Mouse (Mus musculus): Measurements from ENCODE around the gene D11Wsu47e.

DNA sequence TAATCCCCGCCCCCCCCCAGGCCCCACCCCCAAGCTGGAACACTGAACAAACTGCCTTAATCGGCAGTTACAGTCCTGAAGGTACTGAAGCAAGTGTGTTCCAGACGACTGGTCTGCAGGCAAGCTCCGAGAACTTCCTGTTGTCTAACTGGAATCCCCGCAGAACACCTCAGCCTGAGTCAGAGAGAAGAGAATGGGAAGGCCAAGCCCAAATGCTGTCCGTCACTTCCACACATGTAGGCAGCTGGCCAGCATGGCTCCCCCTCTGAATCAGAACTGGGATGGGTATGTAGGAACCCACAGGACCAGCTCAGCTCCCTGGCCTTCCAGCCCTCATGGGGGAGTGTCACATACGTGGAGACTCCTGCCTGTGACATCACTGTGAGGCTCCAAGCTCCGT lies 45.7 kb downstream of the D11Wsu47e start:
- TF ChIP-seq POLR2A (IDR thresholded peaks at IDR 0.05; ENCODE audit: control insufficient read depth, extremely low read depth, insufficient read depth, low read length, poor library complexity) (no peak), CTCF (IDR thresholded peaks at IDR 0.05; ENCODE audit: borderline replicate concordance, control insufficient read depth, extremely low read depth, insufficient read depth, low read length, poor library complexity) (no peak)

Measured in thymus, adult 2 months (tissue).